Mouse (Mus musculus): ENCODE results near the gene Vmn1r123.
"Not testable (repeated sequence)": the region's sequence is repeated elsewhere in the genome, so short reads cannot be mapped to it uniquely, and the experiment has no call there.

Gene Vmn1r123

GRCm38 (mm10) chr7:21161885-21162284 is at the start of gene Vmn1r123:
Vmn1r123 (plus strand) TSS chr7:21162185.
- not testable (repeated sequence) for DNase-seq

GRCm38 (mm10) chr7:21134028-21134427 is 28.0 kb upstream of the Vmn1r123 start, which contains the start of gene Vmn1r122:
Vmn1r122 (minus strand) TSS chr7:21134128.
- DNase-seq: not testable (repeated sequence)

DNA sequence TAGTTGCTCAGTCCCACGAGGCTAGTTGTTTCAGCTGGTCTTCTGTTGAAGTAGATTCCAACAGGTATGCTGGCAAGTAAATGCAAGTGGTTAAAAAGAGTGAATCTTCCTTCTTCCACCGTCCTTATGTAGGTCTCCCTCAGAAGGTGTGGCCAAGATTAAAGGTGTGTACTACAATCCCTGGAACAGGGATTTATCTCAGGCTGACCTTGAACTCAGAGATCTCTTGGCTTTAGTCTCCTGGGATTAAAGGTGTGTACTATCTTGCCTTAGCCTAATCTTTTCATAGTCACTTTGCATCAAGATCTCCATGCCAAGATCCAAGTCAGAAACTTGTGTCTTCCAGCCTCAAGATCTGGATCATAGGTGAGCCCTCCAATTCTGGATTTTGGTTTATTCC is 28.3 kb downstream of the Vmn1r123 start, which contains the start of gene Gm5157:
TSS of gene Gm5157 (minus strand) at position 101 of the 400 bp plus-strand sequence.
- not testable (repeated sequence) for DNase-seq
